Mouse (Mus musculus): ENCODE measurements around the gene Hcn4. TPM values are rescaled to one million over a fixed set of nuclear protein-coding genes. Genes with fewer than 3 reads are reported as not detected.

The Hcn4 gene
- polyA plus RNA-seq, 1 experiment from 2014 or later: 1.8 TPM

DNA sequence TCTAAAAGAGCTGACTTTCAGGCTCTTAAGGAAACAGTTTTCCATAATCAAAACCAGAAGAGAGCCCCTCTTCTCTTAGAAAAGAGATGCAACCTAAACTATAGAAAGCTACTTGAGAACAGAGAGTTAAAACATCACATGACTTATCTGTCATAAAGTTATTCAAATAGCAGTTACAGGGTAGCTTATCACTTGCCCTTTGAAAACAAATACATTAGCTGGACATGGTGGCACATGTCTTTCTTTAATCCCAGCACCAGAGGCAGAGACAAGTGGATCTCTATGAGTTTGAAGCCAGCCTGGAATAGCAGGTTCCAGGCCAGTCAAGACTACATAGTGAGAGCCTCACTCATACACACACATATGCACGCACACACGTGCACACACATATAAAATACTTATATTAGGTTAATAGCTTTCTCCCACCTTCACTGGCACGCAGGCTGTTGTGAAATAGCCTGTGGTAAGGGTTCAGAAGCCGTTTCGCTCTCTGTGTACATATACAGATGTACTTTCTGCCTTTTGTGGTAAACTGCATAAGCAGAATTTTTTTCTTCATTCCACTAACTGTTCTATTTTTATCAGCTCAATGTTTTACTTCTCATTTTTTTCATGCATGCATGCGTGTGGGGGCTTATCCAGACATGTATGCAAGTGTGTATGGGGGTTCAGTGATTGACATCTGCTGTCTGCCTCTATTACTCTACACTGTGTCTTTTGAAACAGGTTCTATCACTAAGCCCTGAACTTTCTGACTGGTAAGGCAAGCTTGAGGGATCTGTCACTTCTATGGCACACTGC, 68.8 kb downstream of the Hcn4 start:
- 92% methylated on average over 6 of the region's 6 CpGs for WGBS
- H3K4me2 ChIP-seq (replicated peaks): no peak overlapping the region
- no peaks in the 10 kb centered on the region for H3K9me3 ChIP-seq (replicated peaks)
- H3K4me3 ChIP-seq: no peak overlapping the region
- H3K27ac ChIP-seq: no peak overlapping the region
- peaks cover 54% of the 10 kb centered on the region for H3K36me3 ChIP-seq
- no peak for ATAC-seq (ENCODE audit: low FRiP score)
- H3K9ac ChIP-seq: no peak overlapping the region
- no peaks in the 10 kb centered on the region for H3K27me3 ChIP-seq
- H3K4me1 ChIP-seq: no peaks in the 10 kb centered on the region

DNA sequence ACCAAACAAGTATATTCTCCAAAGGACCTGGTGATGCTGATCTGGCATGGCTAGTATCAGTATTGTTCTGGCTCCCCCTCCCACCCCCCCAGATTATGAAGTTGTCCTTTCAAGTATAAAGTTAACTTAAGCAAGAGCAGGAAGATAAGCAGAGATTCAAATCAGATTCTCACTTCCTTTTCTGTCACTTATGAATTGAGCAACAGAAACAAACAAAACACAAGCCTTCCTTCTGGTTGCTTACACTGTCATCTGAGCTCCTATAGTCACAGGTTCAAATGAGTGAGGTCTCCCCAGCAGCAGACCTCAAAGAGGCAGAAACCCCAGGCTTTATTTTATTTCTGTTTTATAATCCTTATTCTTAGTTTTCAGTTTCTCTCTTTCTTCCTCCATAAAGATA, 76.4 kb downstream of the Hcn4 start:
- no peak for ATAC-seq (ENCODE audit: low FRiP score)
- H3K9ac ChIP-seq: no peak overlapping the region
- no peak overlapping the region for H3K27ac ChIP-seq
- no peaks in the 10 kb centered on the region for H3K9me3 ChIP-seq (replicated peaks)
- no peaks in the 10 kb centered on the region for H3K27me3 ChIP-seq
- H3K4me1 ChIP-seq: no peaks in the 10 kb centered on the region
- no peak overlapping the region for H3K4me2 ChIP-seq (replicated peaks)
- H3K4me3 ChIP-seq: no peak overlapping the region
- peaks cover 31% of the 10 kb centered on the region for H3K36me3 ChIP-seq

DNA sequence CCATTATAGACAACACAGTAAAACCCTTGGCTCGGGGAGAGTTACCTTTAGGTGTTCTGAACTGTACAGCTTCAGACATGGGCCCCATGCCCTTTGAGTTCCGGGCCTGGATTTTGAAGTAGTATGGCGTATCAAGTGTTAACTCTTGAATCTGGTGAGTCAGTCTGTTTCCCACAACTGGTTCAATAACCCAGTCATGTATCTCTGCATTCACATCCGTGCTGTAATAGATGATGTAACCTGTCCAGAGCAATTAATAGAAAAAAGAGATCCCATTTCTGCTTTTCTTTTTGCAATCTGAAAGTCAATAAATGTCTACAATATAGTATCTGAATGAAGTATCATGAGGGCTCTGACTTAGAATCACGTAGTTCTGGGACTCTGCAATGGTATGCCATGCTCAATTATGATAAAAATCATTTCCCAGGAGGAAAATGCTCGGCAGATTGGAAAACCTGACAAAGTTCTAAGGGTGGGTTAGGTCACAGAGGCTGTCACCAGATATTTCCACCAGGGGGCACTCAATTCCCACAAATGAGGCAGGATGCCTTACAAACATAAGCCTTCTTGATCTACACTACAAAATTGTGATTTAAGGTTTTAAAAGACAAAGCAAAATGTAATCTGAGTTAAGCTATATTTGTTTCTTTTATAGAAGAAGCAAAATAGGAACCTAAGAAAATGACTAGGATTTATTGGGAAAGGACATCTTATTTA, 79.8 kb downstream of the Hcn4 start:
- peaks cover 42% of the 10 kb centered on the region for H3K36me3 ChIP-seq
- H3K9ac ChIP-seq: no peak overlapping the region
- WGBS: 70% methylated on average over 6 of the region's 6 CpGs
- H3K27me3 ChIP-seq: no peaks in the 10 kb centered on the region
- no peak overlapping the region for H3K4me3 ChIP-seq
- no peaks in the 10 kb centered on the region for H3K9me3 ChIP-seq (replicated peaks)
- H3K4me2 ChIP-seq (replicated peaks): no peak overlapping the region
- H3K27ac ChIP-seq: no peak overlapping the region
- ATAC-seq (ENCODE audit: low FRiP score): no peak
- no peaks in the 10 kb centered on the region for H3K4me1 ChIP-seq

Other genes with a start within 250 kb of the Hcn4 start
- gene Nptn, start 241.2 kb upstream of the Hcn4 start, polyA plus RNA-seq (2016; fragmentation: Nextera tagmentation; extraction: Ambion mirVana): 90.2 and 92.1 TPM in 2 replicates
- gene Rec114, start 79.4 kb upstream of the Hcn4 start, polyA plus RNA-seq (2016; fragmentation: Nextera tagmentation; extraction: Ambion mirVana): 2.1 and 3.5 TPM in 2 replicates
- gene Neo1, start 213.0 kb downstream of the Hcn4 start, polyA plus RNA-seq (2016; fragmentation: Nextera tagmentation; extraction: Ambion mirVana): 62.7 and 66.0 TPM in 2 replicates